Mouse (Mus musculus): Measurements from ENCODE around the gene Fas.

GRCm38 (mm10) chr19:34370397-34370796 lies 79.9 kb downstream of the Fas start:
- TF ChIP-seq POLR2A (IDR thresholded peaks at IDR 0.05; ENCODE audit: insufficient read depth, low read depth, low read length) (no peak), CTCF (IDR thresholded peaks at IDR 0.05; ENCODE audit: insufficient read depth, low read depth, low read length) (no peak)
